20 mouse cellular contexts compared by ENCODE assay signal in the genomic region with DNA sequence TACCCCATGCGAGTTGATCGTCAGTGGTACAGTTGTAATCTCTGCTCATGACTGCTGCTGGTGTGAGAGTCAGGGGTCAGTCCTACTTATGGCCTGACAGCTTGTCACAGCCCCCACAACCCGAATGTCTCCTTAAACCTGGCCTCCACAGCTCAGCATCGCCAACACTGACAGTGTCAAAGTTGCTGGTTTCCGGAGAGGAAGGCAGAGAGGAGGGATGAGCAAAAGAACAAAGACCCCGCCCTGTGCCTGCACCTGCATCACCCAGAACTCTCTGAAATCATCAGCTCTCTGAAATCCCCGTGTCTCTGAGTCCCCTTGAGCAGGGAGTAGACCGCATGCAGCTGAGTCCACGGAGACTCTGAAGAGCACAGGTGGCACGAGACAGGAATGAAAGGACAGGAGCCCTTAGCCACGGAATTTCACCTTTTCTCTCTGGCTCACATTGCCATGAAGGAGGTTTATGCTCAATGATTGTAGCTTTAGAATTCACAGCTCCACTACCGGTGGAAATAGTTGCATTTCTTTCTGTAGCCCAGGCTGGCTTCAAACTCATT. TPM values are rescaled to one million over a fixed set of nuclear protein-coding genes. Genes with fewer than 3 reads are reported as not detected.
DNase-seq lines count a peak whose midpoint lies in the region; ATAC-seq and TF ChIP-seq lines count a peak whose summit lies in the region.
"Had no signal": no experiment of that assay in that cellular context is flagged by ENCODE, and none has a peak within 500 bp of the region (broad histone marks: within the 10 kb centered on the region; RNA-seq: fewer than 3 reads in every experiment).

A gene (minus strand): TSS at position 200 of the 557 bp plus-strand sequence.

- no peak within 1 kb of the TSS for H3K4me3 ChIP-seq in liver, postnatal 0 days (ENCODE audit: low read depth, low read length)
- no peak within 1 kb of the TSS for H3K4me3 ChIP-seq in liver, embryonic 12.5 days
- H3K4me3 ChIP-seq in cerebellum, adult 2 months (replicated peaks; ENCODE audit: insufficient read depth, low read depth, low read length) = no peak within 1 kb of the TSS
- H3K4me3 ChIP-seq in neural tube, embryonic 15.5 days (replicated peaks) = no peak within 1 kb of the TSS
- H3K4me3 ChIP-seq: forebrain, embryonic 15.5 days; heart, embryonic 15.5 days; midbrain, embryonic 12.5 days had no signal

- TF ChIP-seq CTCF in liver, postnatal 0 days (IDR thresholded peaks at IDR 0.05; ENCODE audit: low read depth) = no peak
- no peak for TF ChIP-seq CTCF in cerebellum, adult 2 months (IDR thresholded peaks at IDR 0.05; ENCODE audit: borderline replicate concordance, insufficient read depth, low read depth, low read length)

- H3K4me2 ChIP-seq in liver, postnatal 0 days (ENCODE audit: low read depth, low read length) = peak within 1 kb of the TSS; percentile 26
- H3K4me2 ChIP-seq in liver, embryonic 12.5 days = no peak within 1 kb of the TSS
- no peak within 1 kb of the TSS for H3K4me2 ChIP-seq in neural tube, embryonic 15.5 days
- H3K4me2 ChIP-seq: forebrain, embryonic 15.5 days; heart, embryonic 15.5 days; lung, embryonic 14.5 days; midbrain, embryonic 12.5 days had no signal

- DNase-seq in liver, postnatal 0 days = no peak
- peak; percentile 83 for DNase-seq in CD4-positive, CD25-positive, alpha-beta regulatory T cell, adult 2 months (ENCODE audit: low read depth, low spot score)
- DNase-seq in induced T-regulatory cell, adult 2 months (ENCODE audit: low read depth) = peak; percentile 89
- peak; percentile 83 to 85 for DNase-seq in thymus, postnatal 10 days (ENCODE audit: low spot score in 2 of 2)
- DNase-seq in cerebellum, adult 2 months = no peak
- DNase-seq in gastrocnemius, postnatal 14 days = no peak
- DNase-seq: cerebellum, postnatal 14 days; left cerebral cortex, postnatal 4 days; lung, embryonic 14.5 days; lung, postnatal 4 days had no signal

- 59% methylated on average over 12 of the region's 12 CpGs for WGBS in liver, postnatal 0 days (ENCODE audit: insufficient replicate concordance)
- 42% methylated on average over 12 of the region's 12 CpGs for WGBS in liver, embryonic 12.5 days (ENCODE audit: insufficient replicate concordance)
- 81% methylated on average over 12 of the region's 12 CpGs for WGBS in cerebellum, adult 2 months
- 60% methylated on average over 12 of the region's 12 CpGs for WGBS in neural tube, embryonic 15.5 days

- H3K27ac ChIP-seq in liver, postnatal 0 days (ENCODE audit: low read depth) = peak within 1 kb of the TSS; percentile 41; the same call in 1 of the 2 replicates
- H3K27ac ChIP-seq in liver, embryonic 12.5 days = no peak within 1 kb of the TSS
- H3K27ac ChIP-seq in cerebellum, adult 2 months (ENCODE audit: insufficient read depth, low read length) = no peak within 1 kb of the TSS
- H3K27ac ChIP-seq in neural tube, embryonic 15.5 days (replicated peaks) = no peak within 1 kb of the TSS
- H3K27ac ChIP-seq: forebrain, embryonic 15.5 days; heart, embryonic 15.5 days; kidney, postnatal 0 days; midbrain, embryonic 12.5 days had no signal

- no peaks in the 10 kb centered on the region for H3K27me3 ChIP-seq in liver, postnatal 0 days (ENCODE audit: insufficient read depth, low read length)
- H3K27me3 ChIP-seq in liver, embryonic 12.5 days (replicated peaks) = no peaks in the 10 kb centered on the region
- H3K27me3 ChIP-seq in cerebellum, adult 2 months (ENCODE audit: control insufficient read depth, insufficient read depth, low read length) = no peaks in the 10 kb centered on the region
- no peaks in the 10 kb centered on the region for H3K27me3 ChIP-seq in neural tube, embryonic 15.5 days (replicated peaks)
- H3K27me3 ChIP-seq: forebrain, embryonic 15.5 days; heart, embryonic 15.5 days had no signal

- H3K36me3 ChIP-seq in liver, postnatal 0 days (replicated peaks; ENCODE audit: insufficient read depth, low read length) = no peaks in the 10 kb centered on the region
- H3K36me3 ChIP-seq in liver, embryonic 12.5 days = no peaks in the 10 kb centered on the region
- H3K36me3 ChIP-seq in neural tube, embryonic 15.5 days = no peaks in the 10 kb centered on the region
- H3K36me3 ChIP-seq: forebrain, embryonic 15.5 days; heart, embryonic 15.5 days; midbrain, embryonic 12.5 days had no signal

- TF ChIP-seq EP300 in liver, postnatal 0 days (IDR thresholded peaks at IDR 0.05; ENCODE audit: low read depth) = no peak

- peaks cover 3% of the 10 kb centered on the region for H3K4me1 ChIP-seq in liver, postnatal 0 days (ENCODE audit: insufficient read depth)
- peaks cover 10% of the 10 kb centered on the region for H3K4me1 ChIP-seq in liver, embryonic 12.5 days
- H3K4me1 ChIP-seq in cerebellum, adult 2 months (ENCODE audit: control insufficient read depth, insufficient read depth, low read length) = peaks cover 13% of the 10 kb centered on the region
- H3K4me1 ChIP-seq in neural tube, embryonic 15.5 days = no peaks in the 10 kb centered on the region
- H3K4me1 ChIP-seq: forebrain, embryonic 15.5 days; midbrain, embryonic 12.5 days had no signal

- no peaks in the 10 kb centered on the region for H3K9me3 ChIP-seq in liver, postnatal 0 days (ENCODE audit: low read length)
- no peaks in the 10 kb centered on the region for H3K9me3 ChIP-seq in liver, embryonic 12.5 days (replicated peaks)
- H3K9me3 ChIP-seq in neural tube, embryonic 15.5 days (replicated peaks) = no peaks in the 10 kb centered on the region
- H3K9me3 ChIP-seq: forebrain, embryonic 15.5 days; heart, embryonic 15.5 days; midbrain, embryonic 12.5 days had no signal

- no peak for TF ChIP-seq POLR2A in cerebellum, adult 2 months (IDR thresholded peaks at IDR 0.05; ENCODE audit: borderline replicate concordance, insufficient read depth, low read length)

- intact Hi-C loops in gastrocnemius, postnatal 14 days (cut with DNase I; ENCODE audit: low total_unique reads) = loop anchor here (5.0 kb wide), 1 partner anchor 46 kb away; no protein-coding TSS in a partner anchor

- ATAC-seq in liver, postnatal 0 days = no peak
- no peak for ATAC-seq in liver, embryonic 12.5 days
- no peak for ATAC-seq in neural tube, embryonic 15.5 days (ENCODE audit: low FRiP score)
- ATAC-seq: forebrain, embryonic 15.5 days had no signal

- no peak within 1 kb of the TSS for H3K9ac ChIP-seq in liver, postnatal 0 days (replicated peaks)
- H3K9ac ChIP-seq in liver, embryonic 12.5 days = no peak within 1 kb of the TSS
- H3K9ac ChIP-seq in neural tube, embryonic 15.5 days (replicated peaks) = no peak within 1 kb of the TSS
- H3K9ac ChIP-seq: forebrain, embryonic 15.5 days; heart, embryonic 15.5 days; lung, embryonic 14.5 days; midbrain, embryonic 12.5 days had no signal

RNA-seq across cellular contexts. Expression of the gene that starts here (rescaled TPM):
- polyA plus RNA-seq in liver, postnatal 0 days (2015; fragmentation: Nextera tagmentation; extraction: Ambion mirVana) = 0.53 and 0.94 TPM in 2 replicates
- polyA plus RNA-seq in liver, embryonic 12.5 days (2016; fragmentation: Nextera tagmentation; extraction: Ambion mirVana) = not detected in 2 replicates
- polyA plus RNA-seq in cerebellum, adult 2 months (2012; rRNA removed) = not detected in 2 replicates
- polyA plus RNA-seq in neural tube, embryonic 15.5 days (2015; fragmentation: Nextera tagmentation; extraction: Ambion mirVana) = 1.9 TPM in 1 of 2 replicates, not detected in the other
- not detected for total RNA-seq in gastrocnemius, postnatal 14 days (2021)
- total RNA-seq: layer of hippocampus, adult 18-20 months; left cerebral cortex, postnatal 4 days; liver, adult 2 months had no signal
- polyA plus RNA-seq: forebrain, embryonic 15.5 days; hindbrain, embryonic 11.5 days; intestine, embryonic 14.5 days; kidney, postnatal 0 days; lung, embryonic 14.5 days; midbrain, embryonic 12.5 days had no signal

Comparison
In these comparisons a context has a peak if more than half of its experiments do, and no peak if none do; other contexts are left out.
1. DNase-seq: peak in CD4-positive, CD25-positive, alpha-beta regulatory T cell, adult 2 months (single experiment), induced T-regulatory cell, adult 2 months (single experiment) and thymus, postnatal 10 days (2 of 2); none in liver, postnatal 0 days (single experiment), cerebellum, adult 2 months (0 of 2) and gastrocnemius, postnatal 14 days (single experiment).